Mouse (Mus musculus) neural tube, embryonic 15.5 days (tissue): Measurements from ENCODE around the gene Sytl1. TPM values are rescaled to one million over a fixed set of nuclear protein-coding genes. Genes with fewer than 3 reads are reported as not detected.
A peak's percentile ranks its signal among the peaks of the same experiment; 100 is the strongest.

Experiments
- ATAC-seq: fragments of 200-750 bp; cut with Nextera tagmentation; 2 replicates; pipeline ENCODE4 v1.8.0; 2017; ENCODE audit warnings: mild to moderate bottlenecking, moderate TSS enrichment, moderate library complexity; ENCODE audit not compliant: low FRiP score
- H3K27ac ChIP-seq: fragments of 300-500 bp; sonication (generic); replicated peaks from 2 replicates; pipeline ENCODE4 v1.5.1; 2015; ENCODE audit warnings: mild to moderate bottlenecking, inconsistent platforms
- H3K27me3 ChIP-seq: fragments of 300-500 bp; sonication (generic); replicated peaks from 2 replicates; pipeline ENCODE4 v1.6.1; 2015; ENCODE audit warnings: inconsistent platforms
- H3K36me3 ChIP-seq: fragments of 300-500 bp; sonication (generic); 2 replicates; pipeline ENCODE4 v1.6.1; 2015; ENCODE audit warnings: inconsistent platforms
- H3K4me1 ChIP-seq: fragments of 300-500 bp; sonication (generic); 2 replicates; pipeline ENCODE4 v1.6.1; 2015; ENCODE audit warnings: inconsistent platforms
- H3K4me2 ChIP-seq: fragments of 300-500 bp; sonication (generic); 2 replicates; pipeline ENCODE4 v1.6.1; 2015; ENCODE audit warnings: inconsistent platforms, mild to moderate bottlenecking, moderate library complexity
- H3K4me3 ChIP-seq: fragments of 300-500 bp; sonication (generic); replicated peaks from 2 replicates; pipeline ENCODE4 v1.5.1; 2015; ENCODE audit warnings: mild to moderate bottlenecking, inconsistent platforms
- H3K9ac ChIP-seq: fragments of 300-500 bp; sonication (generic); replicated peaks from 2 replicates; pipeline ENCODE4 v1.6.1; 2015; ENCODE audit warnings: mild to moderate bottlenecking, inconsistent platforms
- H3K9me3 ChIP-seq: fragments of 300-500 bp; sonication (generic); replicated peaks from 2 replicates; pipeline ENCODE4 v1.6.1; 2016; ENCODE audit warnings: inconsistent platforms
- WGBS: fragments of 180-500 bp; shearing (Covaris S2); methylation state at CpG from one replicate; pipeline ENCODE4 v1.1.7; 2015; ENCODE audit warnings: mixed read lengths; 5-methylcytosine and 5-hydroxymethylcytosine counted together
- polyA plus RNA-seq: library from polyadenylated mRNA; unstranded; fragments of >200 nt; fragmentation: Nextera tagmentation; extraction: Ambion mirVana; gene quantifications from 2 replicates; pipeline ENCODE4 v1.2.1, GENCODE M21; 2015

Gene Sytl1
- polyA plus RNA-seq, 1 experiment from 2014 or later, result 0.20 TPM

GRCm38 (mm10) chr4:133243538-133243937 lies 19.4 kb downstream of the Sytl1 start:
- peaks cover 81% of the 10 kb centered on the region for H3K27me3 ChIP-seq
- ATAC-seq, result no peak

GRCm38 (mm10) chr4:133242710-133243109 lies 20.2 kb downstream of the Sytl1 start:
- Histone ChIP-seq H3K36me3 (no peaks in the 10 kb centered on the region), H3K9me3 (no peaks in the 10 kb centered on the region), H3K4me1 (peaks cover 15% of the 10 kb centered on the region), H3K9ac (no peak overlapping the region), H3K4me3 (no peak overlapping the region), H3K27me3 (peaks cover 73% of the 10 kb centered on the region), H3K4me2 (no peak overlapping the region), H3K27ac (no peak overlapping the region)
- WGBS, result 46% methylated on average over 9 of the region's 9 CpGs
- ATAC-seq, result no peak

More at GRCm38 (mm10) chr4:133243538-133243937, 19.4 kb downstream of the Sytl1 start:
- no peak overlapping the region for H3K4me3 ChIP-seq
- H3K9ac ChIP-seq, result no peak overlapping the region
- H3K27ac ChIP-seq, result no peak overlapping the region
- no peaks in the 10 kb centered on the region for H3K36me3 ChIP-seq
- H3K4me1 ChIP-seq, result peaks cover 15% of the 10 kb centered on the region
- H3K9me3 ChIP-seq, result no peaks in the 10 kb centered on the region
- H3K4me2 ChIP-seq, result no peak overlapping the region
- WGBS, result 39% methylated on average over 12 of the region's 13 CpGs

GRCm38 (mm10) chr4:133241910-133242309 lies 21.0 kb downstream of the Sytl1 start:
- Histone ChIP-seq H3K9ac (no peak overlapping the region), H3K27me3 (peaks cover 66% of the 10 kb centered on the region), H3K4me3 (peak overlapping the region; percentile 56), H3K4me2 (peak overlapping the region; percentile 91), H3K27ac (no peak overlapping the region), H3K9me3 (no peaks in the 10 kb centered on the region), H3K36me3 (no peaks in the 10 kb centered on the region), H3K4me1 (peaks cover 15% of the 10 kb centered on the region)
- WGBS, result 34% methylated on average over 11 of the region's 11 CpGs
- no peak for ATAC-seq

- H3K27ac ChIP-seq, result peak overlapping the region; percentile 60; the same call in 1 of the 2 replicates
- H3K9ac ChIP-seq, result peak overlapping the region; percentile 51
- peaks cover 15% of the 10 kb centered on the region for H3K4me1 ChIP-seq
Measured at GRCm38 (mm10) chr4:133240934-133241908, 21.7 kb downstream of the Sytl1 start.

GRCm38 (mm10) chr4:133240490-133240921 lies 22.4 kb downstream of the Sytl1 start, which contains the start of gene Map3k6:
Map3k6 (plus strand) TSS chr4:133240818.
- no peak for ATAC-seq
- Histone ChIP-seq H3K4me1 (peaks cover 15% of the 10 kb centered on the region), H3K27me3 (peaks cover 52% of the 10 kb centered on the region), H3K27ac (peak within 1 kb of the TSS; percentile 60; the same call in 1 of the 2 replicates), H3K36me3 (no peaks in the 10 kb centered on the region), H3K4me3 (peak within 1 kb of the TSS; percentile 56), H3K4me2 (peak within 1 kb of the TSS; percentile 91), H3K9ac (peak within 1 kb of the TSS; percentile 51), H3K9me3 (no peaks in the 10 kb centered on the region)
- 7% methylated on average over 16 of the region's 16 CpGs for WGBS

More at GRCm38 (mm10) chr4:133240934-133241908, 21.7 kb downstream of the Sytl1 start:
- peak; percentile 91 for ATAC-seq
- peak overlapping the region; percentile 56 for H3K4me3 ChIP-seq
- H3K9me3 ChIP-seq, result no peaks in the 10 kb centered on the region
- under 1% methylated on average over 67 of the region's 78 CpGs for WGBS
- peak overlapping the region; percentile 91 for H3K4me2 ChIP-seq
- H3K27me3 ChIP-seq, result peaks cover 59% of the 10 kb centered on the region
- no peaks in the 10 kb centered on the region for H3K36me3 ChIP-seq

GRCm38 (mm10) chr4:133237911-133238310 lies 25.0 kb downstream of the Sytl1 start:
- Histone ChIP-seq H3K36me3 (no peaks in the 10 kb centered on the region), H3K27me3 (peaks cover 36% of the 10 kb centered on the region), H3K4me1 (peaks cover 15% of the 10 kb centered on the region), H3K4me2 (no peak overlapping the region), H3K9me3 (no peaks in the 10 kb centered on the region), H3K27ac (no peak overlapping the region), H3K9ac (no peak overlapping the region), H3K4me3 (no peak overlapping the region)
- WGBS, result 75% methylated on average over 4 of the region's 4 CpGs
- no peak for ATAC-seq

- Histone ChIP-seq H3K9ac (no peak overlapping the region), H3K4me2 (no peak overlapping the region), H3K27ac (no peak overlapping the region), H3K36me3 (no peaks in the 10 kb centered on the region), H3K4me1 (0 out of 2 replicates have a peak, but pooled peaks cover under 1% of the 10 kb centered on the region), H3K4me3 (no peak overlapping the region), H3K27me3 (peaks cover 13% of the 10 kb centered on the region), H3K9me3 (no peaks in the 10 kb centered on the region)
- ATAC-seq, result no peak
- WGBS, result 87% methylated on average over 5 of the region's 5 CpGs
Measured at GRCm38 (mm10) chr4:133235415-133235814, 27.5 kb downstream of the Sytl1 start.

GRCm38 (mm10) chr4:133234771-133235170 lies 28.1 kb downstream of the Sytl1 start:
- ATAC-seq, result no peak

GRCm38 (mm10) chr4:133233285-133233976 lies 29.5 kb downstream of the Sytl1 start:
- Histone ChIP-seq H3K9me3 (no peaks in the 10 kb centered on the region), H3K4me2 (no peak overlapping the region), H3K36me3 (no peaks in the 10 kb centered on the region), H3K4me3 (no peak overlapping the region), H3K27ac (no peak overlapping the region), H3K4me1 (no peaks in the 10 kb centered on the region), H3K9ac (no peak overlapping the region), H3K27me3 (no peaks in the 10 kb centered on the region)
- 42% methylated on average over 10 of the region's 10 CpGs for WGBS
- no peak for ATAC-seq

More at GRCm38 (mm10) chr4:133234771-133235170, 28.1 kb downstream of the Sytl1 start:
- no peak overlapping the region for H3K4me2 ChIP-seq
- no peaks in the 10 kb centered on the region for H3K36me3 ChIP-seq
- H3K9me3 ChIP-seq, result no peaks in the 10 kb centered on the region
- H3K9ac ChIP-seq, result no peak overlapping the region
- no peak overlapping the region for H3K27ac ChIP-seq
- peaks cover 8% of the 10 kb centered on the region for H3K27me3 ChIP-seq
- WGBS, result 64% methylated on average over 5 of the region's 5 CpGs
- H3K4me1 ChIP-seq, result no peaks in the 10 kb centered on the region
- no peak overlapping the region for H3K4me3 ChIP-seq

- Histone ChIP-seq H3K4me1 (no peaks in the 10 kb centered on the region), H3K36me3 (no peaks in the 10 kb centered on the region), H3K27me3 (no peaks in the 10 kb centered on the region), H3K4me3 (no peak overlapping the region), H3K9me3 (no peaks in the 10 kb centered on the region), H3K27ac (no peak overlapping the region), H3K9ac (no peak overlapping the region), H3K4me2 (no peak overlapping the region)
- 63% methylated on average over 8 of the region's 8 CpGs for WGBS
- no peak for ATAC-seq
Measured at GRCm38 (mm10) chr4:133229582-133229981, 33.3 kb downstream of the Sytl1 start.

- Histone ChIP-seq H3K36me3 (no peaks in the 10 kb centered on the region), H3K9me3 (no peaks in the 10 kb centered on the region), H3K9ac (no peak overlapping the region), H3K27me3 (no peaks in the 10 kb centered on the region), H3K27ac (no peak overlapping the region), H3K4me2 (no peak overlapping the region), H3K4me3 (no peak overlapping the region), H3K4me1 (peaks cover 5% of the 10 kb centered on the region; the same call in 1 of the 2 replicates)
- WGBS, result 48% methylated on average over 8 of the region's 8 CpGs
- ATAC-seq, result no peak
Measured at GRCm38 (mm10) chr4:133227636-133228035, 35.3 kb downstream of the Sytl1 start.
